Mouse (Mus musculus): ENCODE measurements around the gene Slc10a1. TPM values are rescaled to one million over a fixed set of nuclear protein-coding genes. Genes with fewer than 3 reads are reported as not detected.

Slc10a1 gene
- polyA plus RNA-seq, 1 experiment from 2014 or later = 0.51 TPM

DNA sequence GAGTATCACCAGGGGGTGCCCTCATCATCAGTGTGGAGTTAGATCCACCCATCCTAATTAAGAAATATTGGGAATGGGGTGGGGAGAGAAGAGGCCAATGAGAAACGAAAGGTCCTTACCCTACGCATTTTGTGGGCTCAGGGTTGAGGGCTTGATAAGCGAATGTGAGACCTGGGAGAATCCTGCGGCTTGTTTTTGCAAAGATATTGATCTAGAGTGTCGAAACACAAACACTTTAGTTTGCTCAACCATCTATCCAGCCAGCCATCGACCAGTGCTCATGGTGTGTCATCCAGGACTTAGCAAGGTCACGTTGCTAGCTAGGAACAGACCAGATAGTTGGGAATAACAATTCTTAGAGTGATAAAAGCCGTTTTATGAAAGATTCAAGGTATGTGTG is 58.9 kb downstream of the Slc10a1 start:
- H3K27ac ChIP-seq (ENCODE audit: low read depth, low read length) = no peak overlapping the region
- ATAC-seq (ENCODE audit: low FRiP score) (no peak), DNase-seq (ENCODE audit: low spot score) (no peak)
- no peak overlapping the region for H3K4me2 ChIP-seq (replicated peaks; ENCODE audit: low read depth, low read length)
- no peaks in the 10 kb centered on the region for H3K27me3 ChIP-seq (ENCODE audit: control insufficient read depth, insufficient read depth, low read length)
- H3K4me3 ChIP-seq (ENCODE audit: low read depth, low read length) = no peak overlapping the region
- 94% methylated on average over 8 of the region's 8 CpGs for WGBS
- H3K9me3 ChIP-seq (ENCODE audit: control insufficient read depth, low read length) = no peaks in the 10 kb centered on the region
- no peaks in the 10 kb centered on the region for H3K36me3 ChIP-seq (ENCODE audit: control insufficient read depth, insufficient read depth, low read length)
- H3K4me1 ChIP-seq (replicated peaks; ENCODE audit: control insufficient read depth, insufficient read depth, low read length) = no peaks in the 10 kb centered on the region
- no peak overlapping the region for H3K9ac ChIP-seq (ENCODE audit: low read depth, low read length)

Other genes starting within 250 kb of the Slc10a1 start
- gene Ccdc177, start 208.0 kb downstream of the Slc10a1 start, polyA plus RNA-seq (2014; fragmentation: Nextera tagmentation; extraction: Ambion mirVana) = 3.9 and 4.6 TPM in 2 replicates
- gene Susd6, start 178.2 kb downstream of the Slc10a1 start, polyA plus RNA-seq (2014; fragmentation: Nextera tagmentation; extraction: Ambion mirVana) = 17.7 and 18.2 TPM in 2 replicates
- 291 and 446 TPM in 2 replicates for gene Srsf5, start 23.2 kb downstream of the Slc10a1 start, polyA plus RNA-seq (2014; fragmentation: Nextera tagmentation; extraction: Ambion mirVana)
- 12.9 and 18.7 TPM in 2 replicates for gene Smoc1, start 58.1 kb upstream of the Slc10a1 start, polyA plus RNA-seq (2014; fragmentation: Nextera tagmentation; extraction: Ambion mirVana)